Mouse (Mus musculus) limb, embryonic 14.5 days (tissue): ENCODE measurements around the gene Ddx58. TPM values are rescaled to one million over a fixed set of nuclear protein-coding genes. Genes with fewer than 3 reads are reported as not detected.

Source experiments
- ATAC-seq: fragments of 200-750 bp; cut with Nextera tagmentation; 2 replicates; pipeline ENCODE4 v1.8.0; 2017; ENCODE audit warnings: low read depth, moderate number of reproducible peaks, moderate TSS enrichment; ENCODE audit not compliant: low FRiP score
- DNase-seq: peaks from one replicate; pipeline ENCODE4 v3.0.0-alpha.2; 2015; ENCODE audit warnings: low spot score
- H3K27ac ChIP-seq: fragments of 300-500 bp; sonication (generic); replicated peaks from 2 replicates; pipeline ENCODE4 v1.5.1; 2014; ENCODE audit warnings: low read depth, mild to moderate bottlenecking, low read length, moderate library complexity, mixed read lengths
- H3K27me3 ChIP-seq: fragments of 300-500 bp; sonication (generic); 2 replicates; pipeline ENCODE4 v1.6.1; 2014; ENCODE audit warnings: low read length, mixed read lengths; ENCODE audit not compliant: control insufficient read depth, insufficient read depth
- H3K36me3 ChIP-seq: fragments of 300-500 bp; sonication (generic); 2 replicates; pipeline ENCODE4 v1.6.1; 2014; ENCODE audit warnings: mild to moderate bottlenecking, low read length, moderate library complexity, mixed read lengths; ENCODE audit not compliant: control insufficient read depth, insufficient read depth
- H3K4me1 ChIP-seq: fragments of 300-500 bp; sonication (generic); 2 replicates; pipeline ENCODE4 v1.6.1; 2014; ENCODE audit warnings: antibody characterized with exemption, low read length, mixed read lengths; ENCODE audit not compliant: control insufficient read depth, insufficient read depth
- H3K4me2 ChIP-seq: fragments of 300-500 bp; sonication (generic); replicated peaks from 2 replicates; pipeline ENCODE4 v1.6.1; 2014; ENCODE audit warnings: low read depth, mild to moderate bottlenecking, low read length, moderate library complexity; ENCODE audit not compliant: severe bottlenecking
- H3K4me3 ChIP-seq: fragments of 300-500 bp; sonication (generic); replicated peaks from 2 replicates; pipeline ENCODE4 v1.5.1; 2014; ENCODE audit warnings: low read length
- H3K9ac ChIP-seq: fragments of 300-500 bp; sonication (generic); 2 replicates; pipeline ENCODE4 v1.6.1; 2014; ENCODE audit warnings: mild to moderate bottlenecking, low read depth, low read length, moderate library complexity; ENCODE audit not compliant: severe bottlenecking
- H3K9me3 ChIP-seq: fragments of 300-500 bp; sonication (generic); 2 replicates; pipeline ENCODE4 v1.6.1; 2016; ENCODE audit warnings: low read length; ENCODE audit not compliant: control insufficient read depth
- POLR2A ChIP-seq: fragments of 200-500 bp; IDR thresholded peaks from 2 replicates; pipeline ENCODE4 v1.8.0; 2012; ENCODE audit warnings: inconsistent platforms, mild to moderate bottlenecking, moderate library complexity, borderline replicate concordance; ENCODE audit not compliant: insufficient read depth, insufficient read length; ENCODE audit errors: extremely low read depth
- WGBS: fragments of 180-500 bp; shearing (Covaris S2); extraction: QIAGEN DNeasy Blood & Tissue Kit; methylation state at CpG from one replicate; pipeline ENCODE4 v1.1.7; 2014; 5-methylcytosine and 5-hydroxymethylcytosine counted together
- polyA plus RNA-seq, 2 experiments: library from polyadenylated mRNA; depleted of rRNA in 1 of 2; stranded (reverse) in 1 of 2; unstranded in 1 of 2; fragments of >200 nt; fragmentation: Nextera tagmentation in 1 of 2; extraction: Ambion mirVana in 1 of 2; gene quantifications; 2 replicates each; pipeline versions ENCODE4 v1.2.1 to v1.2.3; 2012 to 2014

Gene Ddx58
- polyA plus RNA-seq, 2 experiments = 10.3 to 10.7 TPM

DNA sequence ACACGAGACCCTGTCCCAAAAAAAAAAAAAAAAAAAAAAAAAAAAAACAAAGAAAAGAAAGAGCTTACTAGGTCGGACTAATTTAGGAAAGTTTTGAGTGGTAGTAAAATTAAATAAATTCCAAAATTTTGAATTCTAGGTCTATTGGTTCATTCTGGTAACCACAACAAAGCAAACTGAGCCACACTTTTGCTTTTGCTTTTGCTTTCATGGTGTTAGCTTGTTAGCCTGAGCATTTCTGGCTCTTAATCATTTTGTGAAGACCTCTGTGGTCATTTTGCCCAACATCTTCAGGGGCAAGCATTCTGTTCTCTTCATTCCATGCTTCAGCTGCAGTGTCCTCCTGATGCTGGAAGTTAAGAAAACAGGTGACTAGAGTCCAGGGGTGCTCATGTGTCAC is 67.3 kb downstream of the Ddx58 start:
- H3K27me3 ChIP-seq = no peaks in the 10 kb centered on the region
- WGBS = 83% methylated on average over 2 of the region's 2 CpGs
- ATAC-seq (no peak), DNase-seq (no peak)
- no peak overlapping the region for H3K27ac ChIP-seq
- H3K9ac ChIP-seq = no peak overlapping the region
- no peaks in the 10 kb centered on the region for H3K9me3 ChIP-seq
- H3K4me3 ChIP-seq = no peak overlapping the region
- TF ChIP-seq POLR2A = no peak
- H3K4me1 ChIP-seq = no peaks in the 10 kb centered on the region
- H3K36me3 ChIP-seq = peaks cover 36% of the 10 kb centered on the region
- no peak overlapping the region for H3K4me2 ChIP-seq

DNA sequence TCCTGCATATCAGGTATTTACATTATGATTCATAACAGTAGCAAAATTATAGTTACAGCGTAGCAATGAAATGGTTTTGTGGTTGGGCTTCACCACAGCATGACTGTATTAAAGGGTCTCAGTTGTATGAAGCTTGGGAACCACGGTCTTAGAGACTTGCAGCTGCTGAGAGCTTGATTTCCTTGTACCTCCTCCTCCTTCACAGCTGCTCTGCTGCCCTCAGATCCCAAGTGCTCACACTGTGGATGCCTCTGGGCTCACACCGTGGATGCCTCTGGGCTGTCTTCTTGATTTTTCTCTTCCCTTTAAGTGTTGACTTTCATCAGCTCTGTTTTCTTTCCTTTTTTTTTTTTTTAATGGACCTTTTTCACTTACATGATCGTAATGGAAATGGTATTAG is 68.2 kb downstream of the Ddx58 start:
- ATAC-seq (no peak), DNase-seq (no peak)
- Histone ChIP-seq H3K27ac (no peak overlapping the region), H3K4me1 (no peaks in the 10 kb centered on the region), H3K4me3 (no peak overlapping the region), H3K27me3 (no peaks in the 10 kb centered on the region), H3K9me3 (no peaks in the 10 kb centered on the region), H3K36me3 (peaks cover 43% of the 10 kb centered on the region), H3K9ac (no peak overlapping the region), H3K4me2 (no peak overlapping the region)
- TF ChIP-seq POLR2A = no peak
- 79% methylated on average over 4 of the region's 4 CpGs for WGBS

DNA sequence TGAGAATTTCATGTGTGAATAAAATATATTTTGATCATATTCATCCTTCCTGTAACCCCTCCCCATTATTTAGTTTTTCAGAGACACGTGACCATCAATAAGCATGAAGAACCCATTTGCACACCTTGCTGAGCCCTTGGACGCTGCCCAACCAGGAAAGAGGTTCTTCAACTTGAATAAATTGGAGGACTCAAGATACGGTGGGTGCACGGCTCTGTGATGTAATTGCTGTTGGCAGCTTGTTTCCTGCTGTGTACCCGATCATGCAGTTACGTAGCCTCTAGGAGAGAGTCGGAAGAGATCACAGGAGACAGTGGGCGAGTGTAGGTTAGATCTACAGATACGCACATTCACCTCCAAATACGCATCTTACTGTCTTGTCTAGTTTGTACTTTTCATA is 76.0 kb downstream of the Ddx58 start:
- WGBS = 89% methylated on average over 10 of the region's 10 CpGs
- no peak for TF ChIP-seq POLR2A
- Histone ChIP-seq H3K9ac (no peak overlapping the region), H3K27me3 (no peaks in the 10 kb centered on the region), H3K9me3 (no peaks in the 10 kb centered on the region), H3K4me2 (no peak overlapping the region), H3K4me1 (no peaks in the 10 kb centered on the region), H3K4me3 (no peak overlapping the region), H3K27ac (no peak overlapping the region), H3K36me3 (peaks cover 34% of the 10 kb centered on the region)
- DNase-seq (no peak), ATAC-seq (no peak)

DNA sequence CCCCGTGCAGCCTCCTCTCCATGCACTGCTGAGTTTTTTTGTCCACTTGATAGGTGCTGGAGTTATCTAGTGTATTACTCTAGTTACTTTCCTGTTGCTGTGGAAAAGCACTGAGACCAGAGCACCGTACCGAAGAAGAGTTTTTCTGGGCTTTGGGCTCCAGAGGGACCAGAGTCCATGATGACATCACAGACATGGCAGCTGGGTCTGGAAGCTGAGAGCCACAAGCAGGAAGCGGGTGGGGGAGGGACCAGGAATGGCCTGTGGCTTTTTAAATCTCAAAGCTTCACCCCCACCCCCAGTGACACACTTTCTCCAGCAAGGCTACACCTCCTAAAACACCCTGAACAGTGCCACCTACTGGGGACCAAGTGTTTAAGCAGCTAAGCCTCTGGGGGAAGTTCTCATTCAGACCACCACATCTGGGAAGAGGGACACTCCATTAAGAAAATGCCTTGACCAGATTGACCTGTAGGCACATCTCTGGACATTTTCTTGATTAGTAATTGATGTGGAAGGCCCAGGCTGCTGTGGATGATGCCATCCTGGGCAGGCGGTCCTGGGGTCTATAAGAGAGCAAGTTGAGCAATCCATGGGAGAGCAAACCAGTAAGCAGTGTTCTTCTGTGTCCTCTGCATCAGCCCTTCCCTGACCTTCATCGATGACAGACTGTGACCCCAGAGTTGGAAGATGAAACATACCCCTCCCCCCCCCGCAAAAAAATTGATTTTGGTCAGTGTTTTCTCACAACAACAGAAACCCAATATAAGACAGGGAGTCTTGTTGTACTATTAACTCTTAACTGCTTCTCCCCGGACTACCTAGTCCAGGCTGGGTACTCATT is 78.8 kb downstream of the Ddx58 start:
- Histone ChIP-seq H3K4me2 (no peak overlapping the region), H3K36me3 (peaks cover 13% of the 10 kb centered on the region; the same call in 1 of the 2 replicates), H3K4me3 (no peak overlapping the region), H3K27me3 (no peaks in the 10 kb centered on the region), H3K27ac (no peak overlapping the region), H3K9me3 (no peaks in the 10 kb centered on the region), H3K4me1 (no peaks in the 10 kb centered on the region; the same call in 1 of the 2 replicates), H3K9ac (no peak overlapping the region)
- DNase-seq (no peak), ATAC-seq (no peak)
- WGBS = 98% methylated on average over 8 of the region's 8 CpGs
- no peak for TF ChIP-seq POLR2A

DNA sequence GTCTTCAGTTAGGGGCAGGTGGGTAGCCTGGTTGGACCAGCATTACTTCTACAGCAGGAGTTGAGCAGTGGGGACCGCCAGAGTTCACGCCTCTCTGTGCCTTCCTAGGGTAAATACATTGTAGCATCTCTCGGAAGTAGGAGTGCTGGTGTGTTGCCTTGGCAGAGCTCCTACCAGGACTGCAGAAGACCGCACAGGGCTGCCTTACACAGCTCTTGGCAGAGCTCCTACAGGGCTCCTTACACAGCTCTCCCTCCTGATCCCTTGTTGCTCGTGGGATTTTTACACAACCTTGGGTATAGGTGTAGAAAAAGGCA is 81.4 kb downstream of the Ddx58 start:
- no peak overlapping the region for H3K27ac ChIP-seq
- TF ChIP-seq POLR2A = no peak
- no peaks in the 10 kb centered on the region for H3K27me3 ChIP-seq
- H3K4me2 ChIP-seq = no peak overlapping the region
- no peak overlapping the region for H3K9ac ChIP-seq
- H3K4me1 ChIP-seq = no peaks in the 10 kb centered on the region; the same call in 1 of the 2 replicates
- ATAC-seq (no peak), DNase-seq (no peak)
- WGBS = 85% methylated on average over 5 of the region's 5 CpGs
- no peaks in the 10 kb centered on the region for H3K36me3 ChIP-seq
- no peaks in the 10 kb centered on the region for H3K9me3 ChIP-seq
- H3K4me3 ChIP-seq = no peak overlapping the region
